Mouse (Mus musculus) midbrain, embryonic 16.5 days (tissue): Measurements from ENCODE around the gene Rps6ka2. TPM values are rescaled to one million over a fixed set of nuclear protein-coding genes. Genes with fewer than 3 reads are reported as not detected.
A peak's percentile ranks its signal among the peaks of the same experiment; 100 is the strongest.

Experiments used
- ATAC-seq: fragments of 200-750 bp; cut with Nextera tagmentation; 2 replicates; pipeline ENCODE4 v1.8.0; 2017; ENCODE audit warnings: moderate TSS enrichment
- H3K27ac ChIP-seq: fragments of 300-500 bp; sonication (generic); 2 replicates; pipeline ENCODE4 v1.5.1; 2014; ENCODE audit warnings: mild to moderate bottlenecking, low read length, mixed read lengths
- H3K27me3 ChIP-seq: fragments of 300-500 bp; sonication (generic); 2 replicates; pipeline ENCODE4 v1.6.1; 2014; ENCODE audit warnings: low read depth, low read length, mixed read lengths; ENCODE audit not compliant: control insufficient read depth, insufficient read depth
- H3K36me3 ChIP-seq: fragments of 300-500 bp; sonication (generic); 2 replicates; pipeline ENCODE4 v1.6.1; 2014; ENCODE audit warnings: mild to moderate bottlenecking, low read length, moderate library complexity, mixed read lengths; ENCODE audit not compliant: control insufficient read depth, insufficient read depth
- H3K4me1 ChIP-seq: fragments of 300-500 bp; sonication (generic); 2 replicates; pipeline ENCODE4 v1.6.1; 2014; ENCODE audit warnings: mild to moderate bottlenecking, low read length, mixed read lengths; ENCODE audit not compliant: control insufficient read depth, insufficient read depth
- H3K4me2 ChIP-seq: fragments of 300-500 bp; sonication (generic); 2 replicates; pipeline ENCODE4 v1.6.1; 2014; ENCODE audit warnings: mild to moderate bottlenecking, low read length, mixed read lengths
- H3K4me3 ChIP-seq: fragments of 300-500 bp; sonication (generic); 2 replicates; pipeline ENCODE4 v1.5.1; 2014; ENCODE audit warnings: low read depth, mild to moderate bottlenecking, low read length, moderate library complexity, mixed read lengths
- H3K9ac ChIP-seq: fragments of 300-500 bp; sonication (generic); 2 replicates; pipeline ENCODE4 v1.6.1; 2014; ENCODE audit warnings: low read depth, low read length, mixed read lengths
- H3K9me3 ChIP-seq: fragments of 300-500 bp; sonication (generic); replicated peaks from 2 replicates; pipeline ENCODE4 v1.6.1; 2014; ENCODE audit warnings: mild to moderate bottlenecking, low read length, mixed read lengths; ENCODE audit not compliant: control insufficient read depth, poor library complexity, severe bottlenecking
- WGBS: fragments of 180-500 bp; shearing (Covaris S2); extraction: QIAGEN DNeasy Blood & Tissue Kit; methylation state at CpG from one replicate; pipeline ENCODE4 v1.1.7; 2014; 5-methylcytosine and 5-hydroxymethylcytosine counted together
- polyA plus RNA-seq: library from polyadenylated mRNA; unstranded; fragments of >200 nt; fragmentation: Nextera tagmentation; extraction: Ambion mirVana; gene quantifications from 2 replicates; pipeline ENCODE4 v1.2.1, GENCODE M21; 2015

Rps6ka2 gene
- polyA plus RNA-seq, 1 experiment from 2014 or later, result 19.6 TPM

DNA sequence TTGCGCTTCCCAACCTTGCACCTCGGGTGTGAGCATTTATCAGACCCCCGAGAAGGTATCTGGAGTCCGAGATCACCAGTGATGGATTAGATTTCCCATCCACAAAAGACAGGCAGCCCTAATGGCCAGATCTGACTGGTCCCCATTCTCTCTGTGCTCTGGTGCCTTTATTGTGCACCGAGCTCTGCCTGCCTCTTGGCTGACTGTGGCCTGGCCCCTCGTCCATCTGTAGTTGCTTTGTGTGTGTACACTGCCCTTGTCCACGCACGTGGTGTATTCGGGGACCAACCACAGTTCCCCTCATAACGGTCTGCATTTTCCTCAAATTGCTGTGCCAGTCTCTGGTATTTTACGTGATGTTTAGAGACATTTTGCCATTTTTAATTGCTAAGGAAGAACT, 40.7 kb downstream of the Rps6ka2 start:
- Histone ChIP-seq H3K4me1 (peaks cover 6% of the 10 kb centered on the region), H3K9ac (no peak overlapping the region), H3K27ac (no peak overlapping the region), H3K9me3 (no peaks in the 10 kb centered on the region), H3K27me3 (no peaks in the 10 kb centered on the region), H3K4me2 (no peak overlapping the region), H3K4me3 (no peak overlapping the region), H3K36me3 (no peaks in the 10 kb centered on the region)
- no peak for ATAC-seq
- 44% methylated on average over 11 of the region's 11 CpGs for WGBS

DNA sequence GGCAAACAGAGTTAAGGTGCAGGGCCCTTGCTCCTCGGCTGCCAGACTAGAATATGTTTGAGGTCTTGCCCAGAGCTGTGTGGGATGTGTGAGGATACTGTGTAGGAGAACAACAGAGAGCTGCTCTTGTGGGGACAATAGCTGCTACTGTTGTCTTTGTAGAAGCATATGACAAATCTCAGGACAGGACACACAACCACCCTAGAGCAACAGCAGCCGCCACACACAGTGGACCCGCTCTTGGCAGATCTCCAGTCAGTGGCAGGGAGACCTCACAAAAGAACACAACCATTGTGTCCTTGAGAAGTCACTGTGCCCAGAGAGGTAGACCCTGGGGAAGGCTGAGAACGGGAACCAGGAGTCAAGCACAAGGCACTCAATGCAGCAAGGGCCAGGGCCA, 42.0 kb downstream of the Rps6ka2 start:
- 76% methylated on average over 4 of the region's 4 CpGs for WGBS
- peaks cover 3% of the 10 kb centered on the region; the same call in 1 of the 2 replicates for H3K4me1 ChIP-seq
- H3K27ac ChIP-seq, result no peak overlapping the region
- H3K4me2 ChIP-seq, result no peak overlapping the region
- no peaks in the 10 kb centered on the region for H3K9me3 ChIP-seq
- no peak overlapping the region for H3K9ac ChIP-seq
- no peaks in the 10 kb centered on the region for H3K36me3 ChIP-seq
- H3K4me3 ChIP-seq, result no peak overlapping the region
- no peaks in the 10 kb centered on the region for H3K27me3 ChIP-seq
- no peak for ATAC-seq

GRCm38 (mm10) chr17:7213214-7213613, 43.3 kb downstream of the Rps6ka2 start:
- Histone ChIP-seq H3K4me3 (no peak overlapping the region), H3K9me3 (no peaks in the 10 kb centered on the region), H3K4me2 (no peak overlapping the region), H3K36me3 (no peaks in the 10 kb centered on the region), H3K9ac (no peak overlapping the region), H3K4me1 (peaks cover 3% of the 10 kb centered on the region; the same call in 1 of the 2 replicates), H3K27ac (no peak overlapping the region), H3K27me3 (no peaks in the 10 kb centered on the region)
- no peak for ATAC-seq
- 86% methylated on average over 2 of the region's 2 CpGs for WGBS

DNA sequence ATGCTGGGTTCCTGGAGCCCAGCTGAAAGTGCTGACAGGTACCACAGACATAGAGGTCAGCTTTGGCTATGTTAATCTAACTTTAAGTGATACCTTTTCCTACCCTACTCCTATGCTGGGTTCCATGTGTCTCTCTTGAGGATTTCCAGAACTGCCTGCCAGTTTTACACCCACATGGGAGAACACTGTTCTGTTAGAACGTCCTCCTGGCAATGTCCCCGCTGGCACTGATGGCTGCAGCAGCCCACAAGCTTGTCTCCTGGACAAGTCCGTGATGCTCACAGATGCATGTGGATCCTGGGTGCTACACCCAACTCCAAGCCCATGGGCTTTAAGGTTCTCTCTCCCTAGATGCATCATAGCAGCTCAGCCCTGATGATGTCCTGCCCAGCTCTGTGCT, 44.1 kb downstream of the Rps6ka2 start:
- Histone ChIP-seq H3K9me3 (no peaks in the 10 kb centered on the region), H3K4me1 (peaks cover 9% of the 10 kb centered on the region), H3K9ac (no peak overlapping the region), H3K4me2 (no peak overlapping the region), H3K36me3 (no peaks in the 10 kb centered on the region), H3K27ac (no peak overlapping the region), H3K27me3 (no peaks in the 10 kb centered on the region), H3K4me3 (no peak overlapping the region)
- 95% methylated on average over 3 of the region's 3 CpGs for WGBS
- ATAC-seq, result no peak

DNA sequence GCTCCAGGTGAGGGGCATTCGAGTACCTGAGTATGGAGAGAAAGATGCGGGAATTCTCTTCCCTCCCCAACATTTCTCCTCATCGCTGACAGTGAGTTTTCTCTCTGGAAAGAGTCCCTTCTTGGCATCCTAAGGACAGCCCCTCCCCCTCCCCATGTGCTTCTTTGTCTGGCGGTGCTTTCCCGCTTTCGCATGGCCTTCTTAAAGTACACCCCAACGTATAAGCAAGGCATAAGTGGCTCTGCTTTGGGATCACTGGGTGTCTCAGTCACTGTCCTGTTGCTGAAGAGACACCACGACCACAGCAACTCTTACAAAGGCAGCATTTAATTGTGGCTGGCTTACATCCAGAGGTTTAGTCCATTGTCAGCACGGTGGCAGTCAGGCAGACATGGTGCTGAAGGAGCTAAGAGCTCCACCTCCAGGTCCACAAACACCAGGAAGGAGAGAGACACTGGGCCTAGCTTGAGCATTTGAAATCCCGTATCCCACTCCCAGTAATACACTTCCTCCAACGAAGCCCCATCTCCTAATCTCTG, 47.9 kb downstream of the Rps6ka2 start:
- Histone ChIP-seq H3K4me1 (peaks cover 19% of the 10 kb centered on the region), H3K4me2 (no peak overlapping the region), H3K27ac (no peak overlapping the region), H3K9me3 (no peaks in the 10 kb centered on the region), H3K36me3 (no peaks in the 10 kb centered on the region), H3K9ac (no peak overlapping the region), H3K4me3 (no peak overlapping the region), H3K27me3 (no peaks in the 10 kb centered on the region)
- 59% methylated on average over 11 of the region's 11 CpGs for WGBS
- ATAC-seq, result no peak

DNA sequence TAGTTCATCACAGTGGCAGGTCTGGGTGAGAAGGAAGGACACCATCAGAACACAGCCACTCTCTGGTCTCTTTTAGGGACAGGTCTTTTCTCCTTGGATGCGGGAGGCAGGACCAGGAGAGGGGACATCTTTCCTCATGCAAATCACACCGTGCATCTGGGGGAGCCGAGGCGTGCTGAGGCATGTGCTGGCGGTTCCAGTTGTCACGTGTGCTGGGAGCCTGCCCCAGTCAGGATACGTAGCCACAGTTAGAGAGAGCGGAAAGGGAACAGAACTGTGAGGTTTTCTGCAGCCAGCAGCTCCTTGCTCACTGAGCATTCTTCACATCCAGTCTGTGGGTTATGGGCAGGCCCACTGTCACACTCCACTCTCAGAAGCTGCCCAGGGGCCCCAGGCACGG, 48.5 kb downstream of the Rps6ka2 start:
- Histone ChIP-seq H3K27ac (no peak overlapping the region), H3K4me1 (peaks cover 19% of the 10 kb centered on the region), H3K9ac (no peak overlapping the region), H3K9me3 (no peaks in the 10 kb centered on the region), H3K36me3 (no peaks in the 10 kb centered on the region), H3K4me3 (no peak overlapping the region), H3K27me3 (no peaks in the 10 kb centered on the region), H3K4me2 (no peak overlapping the region)
- ATAC-seq, result no peak
- 91% methylated on average over 9 of the region's 9 CpGs for WGBS

- Histone ChIP-seq H3K4me1 (peaks cover 19% of the 10 kb centered on the region), H3K4me2 (no peak overlapping the region), H3K36me3 (no peaks in the 10 kb centered on the region), H3K27ac (peak overlapping the region; percentile 34; the same call in 1 of the 2 replicates), H3K4me3 (no peak overlapping the region), H3K9ac (no peak overlapping the region), H3K9me3 (no peaks in the 10 kb centered on the region), H3K27me3 (no peaks in the 10 kb centered on the region)
- ATAC-seq, result no peak; the same call in 1 of the 2 replicates
- 49% methylated on average over 11 of the region's 11 CpGs for WGBS
Measured at GRCm38 (mm10) chr17:7219044-7219718, 49.3 kb downstream of the Rps6ka2 start.

DNA sequence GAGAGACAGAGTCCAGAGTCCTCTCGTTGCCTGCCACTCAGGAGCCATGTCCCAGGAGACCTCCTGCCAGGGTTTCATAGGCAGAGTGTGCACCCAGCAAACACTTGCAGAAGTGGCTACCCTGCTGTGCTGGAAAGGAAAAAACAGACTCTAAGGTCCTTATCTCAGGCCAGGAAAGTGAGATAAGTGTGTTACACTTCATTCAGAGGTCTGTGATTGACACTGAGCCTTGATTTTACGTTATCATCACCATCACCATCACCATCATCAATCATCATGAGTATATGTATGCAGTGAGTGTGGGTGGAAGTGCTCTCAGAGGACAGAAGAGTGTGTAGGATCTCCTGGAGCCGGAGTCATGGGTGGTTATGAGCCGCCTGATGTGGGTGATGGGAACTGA, 51.4 kb downstream of the Rps6ka2 start:
- H3K36me3 ChIP-seq, result no peaks in the 10 kb centered on the region
- ATAC-seq, result no peak
- 94% methylated on average over 4 of the region's 4 CpGs for WGBS
- H3K4me2 ChIP-seq, result no peak overlapping the region
- H3K9ac ChIP-seq, result no peak overlapping the region
- H3K27me3 ChIP-seq, result no peaks in the 10 kb centered on the region
- H3K27ac ChIP-seq, result no peak overlapping the region
- peaks cover 16% of the 10 kb centered on the region for H3K4me1 ChIP-seq
- no peak overlapping the region for H3K4me3 ChIP-seq
- H3K9me3 ChIP-seq, result no peaks in the 10 kb centered on the region

DNA sequence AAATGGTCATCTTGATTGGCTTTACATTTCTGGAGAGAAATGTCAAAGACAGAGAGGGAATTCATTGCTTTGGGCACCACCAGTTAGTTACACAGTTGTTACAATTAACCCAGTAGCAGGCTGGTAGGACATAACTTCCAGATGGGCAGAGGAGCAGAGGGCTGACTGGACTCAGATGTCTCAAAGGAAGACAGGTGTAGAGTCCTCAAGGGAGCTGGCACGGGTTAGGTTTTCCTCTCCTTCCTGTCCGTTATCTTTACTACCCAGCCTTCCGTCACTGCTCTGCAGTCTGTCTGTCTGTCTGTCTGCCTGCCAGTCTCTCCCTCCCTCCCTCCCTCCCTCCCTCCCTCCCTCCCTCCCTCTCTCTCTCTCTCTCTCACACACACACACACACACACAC, 52.3 kb downstream of the Rps6ka2 start:
- Histone ChIP-seq H3K4me1 (peaks cover 20% of the 10 kb centered on the region), H3K9me3 (no peaks in the 10 kb centered on the region), H3K27me3 (no peaks in the 10 kb centered on the region), H3K36me3 (no peaks in the 10 kb centered on the region), H3K9ac (no peak overlapping the region), H3K27ac (no peak overlapping the region), H3K4me3 (no peak overlapping the region), H3K4me2 (no peak overlapping the region)
- WGBS, result 90% methylated on average over 3 of the region's 3 CpGs
- ATAC-seq, result no peak
